Mouse (Mus musculus) neural tube, embryonic 11.5 days (tissue): ENCODE data around the gene Snai1. TPM values are rescaled to one million over a fixed set of nuclear protein-coding genes. Genes with fewer than 3 reads are reported as not detected.
A peak's percentile ranks its signal among the peaks of the same experiment; 100 is the strongest.

Source experiments
- ATAC-seq: fragments of 200-750 bp; cut with Nextera tagmentation; 2 replicates; pipeline ENCODE4 v1.8.0; 2017; ENCODE audit warnings: moderate number of reproducible peaks, mild to moderate bottlenecking, moderate TSS enrichment, moderate library complexity; ENCODE audit not compliant: insufficient read depth, low FRiP score, low TSS enrichment
- DNase-seq: peaks from one replicate; pipeline ENCODE4 v3.0.0-alpha.2; 2015; ENCODE audit warnings: low spot score
- H3K27ac ChIP-seq: fragments of 300-500 bp; sonication (generic); 2 replicates; pipeline ENCODE4 v1.5.1; 2014; ENCODE audit warnings: low read depth, mild to moderate bottlenecking, low read length
- H3K27me3 ChIP-seq: fragments of 300-500 bp; sonication (generic); 2 replicates; pipeline ENCODE4 v1.6.1; 2014; ENCODE audit warnings: mild to moderate bottlenecking, low read length, mixed read lengths; ENCODE audit not compliant: control insufficient read depth, insufficient read depth
- H3K36me3 ChIP-seq: fragments of 300-500 bp; sonication (generic); 2 replicates; pipeline ENCODE4 v1.6.1; 2014; ENCODE audit warnings: mild to moderate bottlenecking, low read length, moderate library complexity, mixed read lengths; ENCODE audit not compliant: control insufficient read depth, insufficient read depth
- H3K4me1 ChIP-seq: fragments of 300-500 bp; sonication (generic); 2 replicates; pipeline ENCODE4 v1.6.1; 2014; ENCODE audit warnings: low read length, mixed read lengths; ENCODE audit not compliant: control insufficient read depth, insufficient read depth
- H3K4me2 ChIP-seq: fragments of 300-500 bp; sonication (generic); 2 replicates; pipeline ENCODE4 v1.6.1; 2014; ENCODE audit warnings: low read depth, mild to moderate bottlenecking, moderate library complexity
- H3K4me3 ChIP-seq: fragments of 300-500 bp; sonication (generic); 2 replicates; pipeline ENCODE4 v1.5.1; 2014; ENCODE audit warnings: low read depth, low read length
- H3K9ac ChIP-seq: fragments of 300-500 bp; sonication (generic); 2 replicates; pipeline ENCODE4 v1.6.1; 2014; ENCODE audit warnings: mild to moderate bottlenecking, low read length
- H3K9me3 ChIP-seq: fragments of 300-500 bp; sonication (generic); 2 replicates; pipeline ENCODE4 v1.6.1; 2016; ENCODE audit warnings: low read length; ENCODE audit not compliant: control insufficient read depth
- WGBS: fragments of 180-500 bp; shearing (Covaris S2); extraction: QIAGEN DNeasy Blood & Tissue Kit; methylation state at CpG from one replicate; pipeline ENCODE4 v1.1.7; 2014; 5-methylcytosine and 5-hydroxymethylcytosine counted together
- polyA plus RNA-seq: library from polyadenylated mRNA; unstranded; fragments of >200 nt; fragmentation: Nextera tagmentation; extraction: Ambion mirVana; gene quantifications from 2 replicates; pipeline ENCODE4 v1.2.1, GENCODE M21; 2014

Snai1 gene
- polyA plus RNA-seq, 1 experiment from 2014 or later = 32.3 TPM

GRCm38 (mm10) chr2:167512970-167513369 lies 25.0 kb upstream of the Snai1 start:
- WGBS = 91% methylated on average over 5 of the region's 5 CpGs
- H3K9ac ChIP-seq = no peak overlapping the region
- peaks cover 35% of the 10 kb centered on the region for H3K36me3 ChIP-seq
- H3K4me2 ChIP-seq = no peak overlapping the region
- no peak for DNase-seq
- no peak overlapping the region for H3K4me3 ChIP-seq
- H3K27ac ChIP-seq = no peak overlapping the region
- H3K9me3 ChIP-seq = no peaks in the 10 kb centered on the region
- ATAC-seq = no peak
- no peaks in the 10 kb centered on the region for H3K4me1 ChIP-seq
- no peaks in the 10 kb centered on the region for H3K27me3 ChIP-seq

- 96% methylated on average over 4 of the region's 4 CpGs for WGBS
- H3K4me1 ChIP-seq = no peaks in the 10 kb centered on the region
- no peak overlapping the region for H3K4me3 ChIP-seq
- peaks cover 29% of the 10 kb centered on the region for H3K36me3 ChIP-seq
- H3K4me2 ChIP-seq = no peak overlapping the region
- ATAC-seq (no peak), DNase-seq (no peak)
- no peak overlapping the region for H3K27ac ChIP-seq
- no peaks in the 10 kb centered on the region for H3K27me3 ChIP-seq
- no peaks in the 10 kb centered on the region for H3K9me3 ChIP-seq
- no peak overlapping the region for H3K9ac ChIP-seq
These were observed 23.4 kb upstream of the Snai1 start for GRCm38 (mm10) chr2:167514641-167515040.

- H3K4me3 ChIP-seq = no peak overlapping the region
- H3K36me3 ChIP-seq = peaks cover 29% of the 10 kb centered on the region
- no peak overlapping the region for H3K27ac ChIP-seq
- 94% methylated on average over 5 of the region's 5 CpGs for WGBS
- H3K4me1 ChIP-seq = no peaks in the 10 kb centered on the region
- no peaks in the 10 kb centered on the region for H3K27me3 ChIP-seq
- no peak overlapping the region for H3K9ac ChIP-seq
- H3K4me2 ChIP-seq = no peak overlapping the region
- no peak for ATAC-seq
- DNase-seq = no peak
- H3K9me3 ChIP-seq = no peaks in the 10 kb centered on the region
These were observed 22.3 kb upstream of the Snai1 start for GRCm38 (mm10) chr2:167515688-167516087.

- no peaks in the 10 kb centered on the region for H3K4me1 ChIP-seq
- H3K36me3 ChIP-seq = peaks cover 17% of the 10 kb centered on the region
- ATAC-seq (no peak), DNase-seq (no peak)
- H3K27me3 ChIP-seq = no peaks in the 10 kb centered on the region
- no peaks in the 10 kb centered on the region for H3K9me3 ChIP-seq
- no peak overlapping the region for H3K4me2 ChIP-seq
- H3K4me3 ChIP-seq = no peak overlapping the region
- 82% methylated on average over 5 of the region's 5 CpGs for WGBS
- H3K27ac ChIP-seq = no peak overlapping the region
- no peak overlapping the region for H3K9ac ChIP-seq
These were observed 18.3 kb upstream of the Snai1 start for GRCm38 (mm10) chr2:167519606-167520252.

- Histone ChIP-seq H3K4me3 (no peak overlapping the region), H3K27ac (no peak overlapping the region), H3K36me3 (no peaks in the 10 kb centered on the region), H3K27me3 (no peaks in the 10 kb centered on the region), H3K4me1 (peaks cover 13% of the 10 kb centered on the region), H3K4me2 (no peak overlapping the region), H3K9me3 (no peaks in the 10 kb centered on the region), H3K9ac (no peak overlapping the region)
- no peak for ATAC-seq
- peak; percentile 59 for DNase-seq
- WGBS = 19% methylated on average over 5 of the region's 5 CpGs
These were observed 9.7 kb upstream of the Snai1 start for GRCm38 (mm10) chr2:167528278-167528677.

GRCm38 (mm10) chr2:167529935-167530513 lies 8.0 kb upstream of the Snai1 start:
- 18% methylated on average over 5 of the region's 5 CpGs for WGBS
- no peak for DNase-seq
- peaks cover 13% of the 10 kb centered on the region for H3K4me1 ChIP-seq
- H3K27me3 ChIP-seq = no peaks in the 10 kb centered on the region
- no peaks in the 10 kb centered on the region for H3K36me3 ChIP-seq
- no peak overlapping the region for H3K4me3 ChIP-seq
- H3K9ac ChIP-seq = no peak overlapping the region
- peak; percentile 51; the same call in 1 of the 2 replicates for ATAC-seq
- H3K4me2 ChIP-seq = no peak overlapping the region
- H3K9me3 ChIP-seq = no peaks in the 10 kb centered on the region
- H3K27ac ChIP-seq = no peak overlapping the region

- Histone ChIP-seq H3K9ac (no peak overlapping the region), H3K27me3 (no peaks in the 10 kb centered on the region), H3K27ac (no peak overlapping the region), H3K36me3 (no peaks in the 10 kb centered on the region), H3K4me3 (no peak overlapping the region), H3K4me1 (peaks cover 13% of the 10 kb centered on the region), H3K9me3 (no peaks in the 10 kb centered on the region), H3K4me2 (no peak overlapping the region)
- no peak for DNase-seq
- no peak for ATAC-seq
- WGBS = 73% methylated on average over 4 of the region's 4 CpGs
These were observed 7.5 kb upstream of the Snai1 start for GRCm38 (mm10) chr2:167530536-167530935.

- no peaks in the 10 kb centered on the region for H3K9me3 ChIP-seq
- H3K36me3 ChIP-seq = no peaks in the 10 kb centered on the region
- no peak overlapping the region for H3K9ac ChIP-seq
- DNase-seq (peak; percentile 67), ATAC-seq (no peak)
- no peak overlapping the region for H3K4me3 ChIP-seq
- peaks cover 12% of the 10 kb centered on the region for H3K4me1 ChIP-seq
- 24% methylated on average over 13 of the region's 13 CpGs for WGBS
- H3K27ac ChIP-seq = no peak overlapping the region
- H3K4me2 ChIP-seq = no peak overlapping the region
- H3K27me3 ChIP-seq = peaks cover 10% of the 10 kb centered on the region
These were observed 5.9 kb upstream of the Snai1 start for GRCm38 (mm10) chr2:167532131-167532530.

- peaks cover 22% of the 10 kb centered on the region for H3K27me3 ChIP-seq
- no peaks in the 10 kb centered on the region for H3K9me3 ChIP-seq
- no peak overlapping the region for H3K27ac ChIP-seq
- no peak overlapping the region for H3K9ac ChIP-seq
- H3K36me3 ChIP-seq = no peaks in the 10 kb centered on the region
- H3K4me3 ChIP-seq = no peak overlapping the region
- DNase-seq (no peak), ATAC-seq (no peak)
- H3K4me2 ChIP-seq = no peak overlapping the region
- H3K4me1 ChIP-seq = peaks cover 18% of the 10 kb centered on the region
These were observed 4.1 kb upstream of the Snai1 start for GRCm38 (mm10) chr2:167533880-167534279.
